Mouse (Mus musculus) spleen, embryonic (tissue): ENCODE measurements around the gene Dus4l.

Source experiments
- CTCF ChIA-PET: fragments of 350-600 bp; sonication (Branson Sonifier 250); formaldehyde crosslinking; loops from one replicate; lab custom pipeline; 2022; lab: Charles Lee

The Dus4l gene

DNA sequence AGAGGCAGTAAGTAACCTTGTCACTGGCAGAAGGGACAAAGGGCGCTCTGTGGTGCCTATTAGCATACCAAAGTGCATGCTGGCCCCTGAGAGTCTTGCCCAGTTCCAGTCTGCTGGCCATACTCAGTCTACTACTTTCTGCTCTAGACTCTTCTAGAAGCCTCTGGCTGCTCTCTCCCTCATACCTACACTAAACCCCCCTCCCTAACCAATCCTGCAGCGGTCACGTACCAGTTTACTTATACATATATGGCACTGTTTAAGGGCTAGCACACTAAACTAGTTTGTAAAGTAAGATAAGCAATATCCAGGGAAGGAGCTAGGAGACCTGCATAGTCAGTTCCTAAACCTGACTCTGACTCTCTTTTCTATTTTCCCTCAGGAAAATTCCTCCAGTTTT is 60.3 kb downstream of the Dus4l start:
- CTCF ChIA-PET = no interaction called here

DNA sequence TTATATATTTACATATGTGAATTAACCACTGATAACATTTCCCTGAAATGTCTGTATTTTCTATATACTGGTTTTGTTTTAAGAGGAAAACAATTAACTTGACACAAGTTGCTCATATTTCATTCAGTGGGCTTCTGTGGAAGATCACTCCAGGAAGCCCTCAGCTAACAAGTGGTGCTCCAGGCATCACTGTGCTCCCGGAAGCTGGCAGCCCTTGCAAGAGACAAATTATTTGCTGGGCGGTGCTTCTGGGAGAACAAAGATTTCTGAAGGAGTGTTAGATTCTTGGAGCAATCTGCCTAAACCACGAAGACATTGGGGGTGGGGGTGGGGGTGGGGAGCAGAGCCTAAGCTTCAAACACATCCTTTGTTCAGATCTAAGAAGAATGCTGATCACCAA is 62.6 kb downstream of the Dus4l start:
- CTCF ChIA-PET = no interaction called here
